Mouse (Mus musculus): Measurements from ENCODE around the gene Anp32e. TPM values are rescaled to one million over a fixed set of nuclear protein-coding genes. Genes with fewer than 3 reads are reported as not detected.

Anp32e gene
- total RNA-seq, 2 experiments from 2014 or later: 78.9 to 80.6 TPM

DNA sequence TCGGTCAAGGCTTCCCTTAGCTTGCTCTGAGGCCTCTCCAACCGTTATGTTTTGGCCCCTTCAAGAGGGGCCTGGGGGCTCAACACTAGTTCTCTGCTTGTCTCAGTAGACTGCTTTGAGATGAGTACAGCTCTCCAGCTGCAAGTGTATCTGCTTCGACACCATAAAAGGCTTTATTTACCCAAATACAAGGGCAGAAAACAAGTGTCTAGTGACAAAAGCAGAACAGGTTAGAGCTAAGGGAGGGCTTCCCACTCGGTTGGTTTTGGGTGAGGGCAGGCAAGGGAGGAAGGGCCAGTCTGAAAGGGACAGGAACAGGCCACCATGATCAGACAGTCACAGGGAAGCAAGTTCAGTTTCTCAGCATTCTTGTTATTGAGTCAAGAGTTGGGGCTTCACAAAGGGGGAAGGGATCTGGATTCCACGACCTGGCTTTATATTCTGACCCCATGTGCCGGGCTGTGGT lies 65.4 kb downstream of the Anp32e start:
- H3K27ac ChIP-seq: peak overlapping the region; percentile 95
- peak overlapping the region; percentile 78 for H3K4me3 ChIP-seq
- no peak for TF ChIP-seq CTCF (conservative IDR thresholded peaks at IDR 0.05)
- no peak for DNase-seq (ENCODE audit: low spot score in 2 of 2)

DNA sequence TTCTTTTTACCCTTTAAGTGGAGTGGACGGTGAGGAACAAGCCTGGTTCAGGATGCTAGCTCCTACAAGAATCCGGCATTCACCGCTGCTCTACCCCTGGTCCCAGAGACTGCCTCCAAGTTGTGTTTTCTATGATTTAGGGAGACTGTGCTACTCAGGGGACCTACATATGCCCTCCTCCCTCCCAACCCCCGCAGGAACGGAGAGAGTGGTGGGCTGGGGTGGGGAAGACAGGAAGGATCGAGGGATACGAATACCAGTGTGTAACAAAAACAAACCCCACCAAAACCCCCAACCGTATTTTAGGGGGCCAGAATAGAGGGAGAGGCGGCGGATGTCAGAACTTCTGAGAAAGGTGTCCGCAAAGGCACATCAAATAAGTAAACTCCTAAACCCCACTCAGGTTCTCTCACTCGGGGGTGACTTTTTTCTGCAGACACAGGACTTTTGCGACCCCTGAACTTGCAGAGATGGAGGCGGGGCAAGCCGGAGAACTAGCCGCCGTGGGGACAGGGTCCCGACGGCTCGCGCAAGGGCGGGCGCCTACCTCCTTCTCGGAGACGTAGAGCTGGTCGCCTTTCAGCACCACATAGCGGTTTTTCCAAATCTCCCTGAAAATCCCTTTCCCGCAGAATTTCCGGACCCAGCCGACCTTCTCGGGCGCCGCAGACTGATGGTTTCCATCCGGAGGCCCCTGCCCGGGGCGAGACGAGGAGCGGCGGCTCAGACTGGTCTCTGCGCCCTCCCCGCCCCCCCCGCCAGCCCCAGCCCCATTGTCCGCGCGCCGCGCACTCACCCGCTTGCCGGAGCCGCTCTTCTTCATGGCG lies 66.1 kb downstream of the Anp32e start:
- TF ChIP-seq CTCF (conservative IDR thresholded peaks at IDR 0.05): no peak
- no peak for DNase-seq (ENCODE audit: low spot score in 2 of 2)
- Histone ChIP-seq H3K4me3 (peak overlapping the region; percentile 78), H3K27ac (peak overlapping the region; percentile 95)

DNA sequence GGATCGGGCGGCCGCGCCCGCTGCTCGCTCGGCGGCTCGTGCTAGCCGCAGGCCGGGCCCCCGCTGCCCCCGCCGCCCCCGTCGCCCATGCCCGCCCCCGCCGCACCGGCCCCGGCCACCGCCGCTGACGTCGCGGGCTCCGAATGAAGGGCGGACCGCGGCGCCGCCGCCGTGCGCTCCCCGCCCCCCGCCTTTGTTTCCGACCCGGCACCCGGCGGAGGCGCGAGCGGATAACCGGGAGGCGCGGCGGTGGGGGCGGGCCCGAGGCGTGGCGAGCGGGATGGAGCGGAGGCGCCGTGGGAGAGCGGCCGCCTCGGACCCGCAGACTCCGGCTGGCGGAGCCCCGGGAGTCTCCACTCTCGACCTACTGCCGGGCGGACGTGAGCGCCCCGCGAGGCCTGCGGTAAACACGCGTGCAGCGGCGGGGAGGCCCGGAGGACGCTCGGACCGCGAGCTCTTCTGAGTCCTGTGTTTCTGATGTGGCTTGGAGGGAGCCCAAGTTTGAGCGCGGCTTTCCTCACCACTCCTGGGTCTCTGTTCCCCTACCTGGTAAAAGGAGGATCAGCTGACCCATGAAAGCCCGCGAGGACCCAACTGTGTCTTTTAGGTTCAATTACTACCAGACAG lies 66.9 kb downstream of the Anp32e start, which contains the start of gene Plekho1:
TSS of gene Plekho1 (minus strand) at position 200 of the 627 bp plus-strand sequence.
- DNase-seq (ENCODE audit: low spot score in 2 of 2): peak in 1 of 2 experiments; percentile 71
- Histone ChIP-seq H3K4me3 (peak within 1 kb of the TSS; percentile 78), H3K27ac (peak within 1 kb of the TSS; percentile 95)
- TF ChIP-seq CTCF (conservative IDR thresholded peaks at IDR 0.05): peak; percentile 42

DNA sequence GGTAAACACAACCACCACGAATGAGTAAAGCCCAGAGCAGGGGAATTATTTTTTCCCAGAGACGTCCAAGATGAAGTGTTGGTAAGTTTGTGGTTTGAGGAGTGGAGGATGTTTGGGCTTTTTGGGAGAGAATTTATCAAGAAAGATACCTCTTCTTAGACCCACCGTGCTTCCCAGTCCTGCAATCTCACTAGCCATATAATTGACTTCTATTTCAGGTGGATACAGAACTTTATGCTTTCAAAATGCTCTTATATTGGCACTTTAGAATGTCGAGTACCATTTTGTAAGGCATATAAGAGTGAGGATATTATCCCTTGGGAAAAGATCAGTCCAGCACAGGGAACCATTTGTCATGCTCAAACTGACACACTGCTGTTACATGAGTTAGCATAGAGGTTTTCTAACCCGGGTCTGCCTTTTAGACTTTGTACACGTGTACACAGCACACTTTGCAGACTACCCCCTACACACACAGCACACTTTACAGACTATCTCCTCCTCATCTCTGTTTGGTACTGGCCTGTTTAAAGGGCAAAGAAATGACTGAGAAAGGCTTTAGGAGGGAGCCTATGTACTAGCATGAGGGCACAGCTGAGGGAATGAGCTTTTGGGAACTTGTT lies 67.5 kb downstream of the Anp32e start:
- no peak for TF ChIP-seq CTCF (conservative IDR thresholded peaks at IDR 0.05)
- no peak for DNase-seq (ENCODE audit: low spot score in 2 of 2)
- Histone ChIP-seq H3K27ac (peak overlapping the region; percentile 95), H3K4me3 (peak overlapping the region; percentile 78)

Other genes with a start within 250 kb of the Anp32e start
- 1 to 10 TPM; 7.0 to 7.9 TPM for gene Adamtsl4, start 241.3 kb upstream of the Anp32e start, total RNA-seq (2021)
- 10 to 100 TPM in 1 of 2 experiments, 1 to 10 TPM in 1; 9.3 to 10.5 TPM for gene Ecm1, start 189.7 kb upstream of the Anp32e start, total RNA-seq (2021)
- 10 to 100 TPM; 43.1 to 44.0 TPM for gene Tars2, start 169.0 kb upstream of the Anp32e start, total RNA-seq (2021)
- 10 to 100 TPM; 60.3 to 65.5 TPM for gene Rprd2, start 110.4 kb upstream of the Anp32e start, total RNA-seq (2021)
- gene Prpf3, start 73.4 kb upstream of the Anp32e start, total RNA-seq (2021): 10 to 100 TPM; 33.0 to 38.1 TPM
- 100 to 1,000 TPM; 155 to 164 TPM for gene Mrps21, start 57.7 kb upstream of the Anp32e start, total RNA-seq (2021)
- gene Ciart, start 47.0 kb upstream of the Anp32e start, total RNA-seq (2021): 10 to 100 TPM; 10.3 to 11.7 TPM
- 1 to 10 TPM; 3.4 to 4.8 TPM for gene BC028528, start 37.2 kb upstream of the Anp32e start, total RNA-seq (2021)
- gene Aph1a, start 35.3 kb upstream of the Anp32e start, total RNA-seq (2021): 10 to 100 TPM; 69.0 to 79.8 TPM
- gene Car14, start 24.6 kb upstream of the Anp32e start, total RNA-seq (2021): 1 to 10 TPM; 6.9 to 9.9 TPM
- gene Plekho1, start 66.8 kb downstream of the Anp32e start, total RNA-seq (2021): 10 to 100 TPM; 39.3 to 44.1 TPM
- gene Vps45, start 129.2 kb downstream of the Anp32e start, total RNA-seq (2021): 10 to 100 TPM; 45.5 to 48.3 TPM
- gene Otud7b, start 175.3 kb downstream of the Anp32e start, total RNA-seq (2021): 10 to 100 TPM; 30.1 to 33.4 TPM
- 1 to 10 TPM; 4.3 to 5.3 TPM for gene Mtmr11, start 232.8 kb downstream of the Anp32e start, total RNA-seq (2021)
- 10 to 100 TPM; 50.1 to 50.2 TPM for gene Sf3b4, start 243.1 kb downstream of the Anp32e start, total RNA-seq (2021)